Mouse (Mus musculus) hindbrain, embryonic 11.5 days (tissue): ENCODE measurements around the gene Adm. TPM values are rescaled to one million over a fixed set of nuclear protein-coding genes. Genes with fewer than 3 reads are reported as not detected.
"Not testable (repeated sequence)": the region's sequence is repeated elsewhere in the genome, so short reads cannot be mapped to it uniquely, and the experiment has no call there.

Experiments
- ATAC-seq: fragments of 200-750 bp; cut with Nextera tagmentation; 2 replicates; pipeline ENCODE4 v1.8.0; 2017; ENCODE audit warnings: mild to moderate bottlenecking, moderate TSS enrichment, moderate library complexity; ENCODE audit not compliant: low FRiP score
- DNase-seq: peaks from one replicate; pipeline ENCODE4 v3.0.0-alpha.2; 2015; ENCODE audit warnings: low spot score
- H3K27ac ChIP-seq: fragments of 300-500 bp; sonication (generic); 2 replicates; pipeline ENCODE4 v1.5.1; 2014; ENCODE audit warnings: mild to moderate bottlenecking, low read depth, low read length
- H3K27me3 ChIP-seq: fragments of 300-500 bp; sonication (generic); 2 replicates; pipeline ENCODE4 v1.6.1; 2014; ENCODE audit warnings: mild to moderate bottlenecking, low read length, moderate library complexity, mixed read lengths; ENCODE audit not compliant: control insufficient read depth, insufficient read depth
- H3K36me3 ChIP-seq: fragments of 300-500 bp; sonication (generic); 2 replicates; pipeline ENCODE4 v1.6.1; 2014; ENCODE audit warnings: mild to moderate bottlenecking, low read length, moderate library complexity, mixed read lengths; ENCODE audit not compliant: control insufficient read depth, insufficient read depth
- H3K4me1 ChIP-seq: fragments of 300-500 bp; sonication (generic); replicated peaks from 2 replicates; pipeline ENCODE4 v1.6.1; 2014; ENCODE audit warnings: low read length, mixed read lengths; ENCODE audit not compliant: control insufficient read depth, insufficient read depth
- H3K4me2 ChIP-seq: fragments of 300-500 bp; sonication (generic); replicated peaks from 2 replicates; pipeline ENCODE4 v1.6.1; 2014; ENCODE audit warnings: mild to moderate bottlenecking, low read depth, low read length
- H3K4me3 ChIP-seq: fragments of 300-500 bp; sonication (generic); 2 replicates; pipeline ENCODE4 v1.5.1; 2014; ENCODE audit warnings: low read depth, low read length
- H3K9ac ChIP-seq: fragments of 300-500 bp; sonication (generic); 2 replicates; pipeline ENCODE4 v1.6.1; 2014; ENCODE audit warnings: low read depth, low read length
- H3K9me3 ChIP-seq: fragments of 300-500 bp; sonication (generic); 2 replicates; pipeline ENCODE4 v1.6.1; 2016; ENCODE audit warnings: low read length; ENCODE audit not compliant: control insufficient read depth
- WGBS: fragments of 180-500 bp; shearing (Covaris S2); extraction: QIAGEN DNeasy Blood & Tissue Kit; methylation state at CpG from one replicate; pipeline ENCODE4 v1.1.7; 2014; 5-methylcytosine and 5-hydroxymethylcytosine counted together
- polyA plus RNA-seq: library from polyadenylated mRNA; unstranded; fragments of >200 nt; fragmentation: Nextera tagmentation; extraction: Ambion mirVana; gene quantifications from 2 replicates; pipeline ENCODE4 v1.2.1, GENCODE M21; 2014

Adm gene
- 4.1 and 5.0 TPM in 2 replicates for polyA plus RNA-seq

GRCm38 (mm10) chr7:110627486-110628272 is at the start of gene Adm:
Gene Adm, plus strand, starts transcription at chr7:110627661.
- Histone ChIP-seq H3K27me3 (peaks cover 58% of the 10 kb centered on the region), H3K4me3 (peak within 1 kb of the TSS; percentile 29), H3K4me2 (peak within 1 kb of the TSS; percentile 42), H3K4me1 (peaks cover 16% of the 10 kb centered on the region), H3K9me3 (no peaks in the 10 kb centered on the region), H3K36me3 (no peaks in the 10 kb centered on the region), H3K27ac (no peak within 1 kb of the TSS), H3K9ac (peak within 1 kb of the TSS; percentile 25; the same call in 1 of the 2 replicates)
- DNase-seq (peak; percentile 82), ATAC-seq (peak; percentile 28; the same call in 1 of the 2 replicates)
- WGBS, result 1% methylated on average over 30 of the region's 30 CpGs

GRCm38 (mm10) chr7:110583705-110584104 is 43.8 kb upstream of the Adm start:
- H3K27ac ChIP-seq, result no peak overlapping the region
- no peaks in the 10 kb centered on the region for H3K9me3 ChIP-seq
- WGBS, result 94% methylated on average over 3 of the region's 3 CpGs
- H3K4me3 ChIP-seq, result no peak overlapping the region
- no peak overlapping the region for H3K4me2 ChIP-seq
- no peaks in the 10 kb centered on the region for H3K27me3 ChIP-seq
- DNase-seq, result no peak
- H3K9ac ChIP-seq, result no peak overlapping the region
- no peaks in the 10 kb centered on the region for H3K4me1 ChIP-seq
- H3K36me3 ChIP-seq, result no peaks in the 10 kb centered on the region
- no peak for ATAC-seq

GRCm38 (mm10) chr7:110584159-110584558 is 43.3 kb upstream of the Adm start:
- 78% methylated on average over 2 of the region's 2 CpGs for WGBS
- no peak for ATAC-seq
- H3K27me3 ChIP-seq, result no peaks in the 10 kb centered on the region
- no peak overlapping the region for H3K4me2 ChIP-seq
- H3K27ac ChIP-seq, result no peak overlapping the region
- no peaks in the 10 kb centered on the region for H3K4me1 ChIP-seq
- no peaks in the 10 kb centered on the region for H3K36me3 ChIP-seq
- no peak overlapping the region for H3K9ac ChIP-seq
- DNase-seq, result no peak
- H3K4me3 ChIP-seq, result no peak overlapping the region
- H3K9me3 ChIP-seq, result no peaks in the 10 kb centered on the region

- ATAC-seq, result no peak
- Histone ChIP-seq H3K36me3 (no peaks in the 10 kb centered on the region), H3K4me2 (no peak overlapping the region), H3K4me3 (no peak overlapping the region), H3K27me3 (no peaks in the 10 kb centered on the region), H3K9ac (no peak overlapping the region), H3K27ac (no peak overlapping the region), H3K4me1 (no peaks in the 10 kb centered on the region), H3K9me3 (no peaks in the 10 kb centered on the region)
- no peak for DNase-seq
- 82% methylated on average over 2 of the region's 2 CpGs for WGBS
These were observed 42.2 kb upstream of the Adm start for GRCm38 (mm10) chr7:110585250-110585649.

- no peak overlapping the region for H3K4me2 ChIP-seq
- H3K4me3 ChIP-seq, result no peak overlapping the region
- no peak overlapping the region for H3K27ac ChIP-seq
- no peak overlapping the region for H3K9ac ChIP-seq
- no peaks in the 10 kb centered on the region for H3K9me3 ChIP-seq
- 90% methylated on average over 1 of the region's 1 CpGs for WGBS
- no peaks in the 10 kb centered on the region for H3K36me3 ChIP-seq
- DNase-seq (no peak), ATAC-seq (no peak)
- no peaks in the 10 kb centered on the region for H3K27me3 ChIP-seq
- no peaks in the 10 kb centered on the region for H3K4me1 ChIP-seq
These were observed 39.7 kb upstream of the Adm start for GRCm38 (mm10) chr7:110587721-110588120.

- H3K27me3 ChIP-seq, DNase-seq, H3K4me2 ChIP-seq, H3K36me3 ChIP-seq, H3K9me3 ChIP-seq, H3K4me1 ChIP-seq, H3K27ac ChIP-seq, ATAC-seq, H3K4me3 ChIP-seq, H3K9ac ChIP-seq: not testable (repeated sequence)
- 93% methylated on average over 3 of the region's 3 CpGs for WGBS
These were observed 33.5 kb upstream of the Adm start for GRCm38 (mm10) chr7:110593991-110594390.

- ATAC-seq (no peak), DNase-seq (no peak)
- H3K4me2 ChIP-seq, result no peak overlapping the region
- H3K9me3 ChIP-seq, result no peaks in the 10 kb centered on the region
- H3K4me3 ChIP-seq, result no peak overlapping the region
- WGBS, result 100% methylated on average over 1 of the region's 1 CpGs
- H3K4me1 ChIP-seq, result no peaks in the 10 kb centered on the region
- no peak overlapping the region for H3K27ac ChIP-seq
- H3K27me3 ChIP-seq, result no peaks in the 10 kb centered on the region
- H3K9ac ChIP-seq, result no peak overlapping the region
- no peaks in the 10 kb centered on the region for H3K36me3 ChIP-seq
These were observed 30.3 kb upstream of the Adm start for GRCm38 (mm10) chr7:110597141-110597540.

- H3K9me3 ChIP-seq, result no peaks in the 10 kb centered on the region
These were observed 22.0 kb upstream of the Adm start for GRCm38 (mm10) chr7:110605476-110605875.

GRCm38 (mm10) chr7:110606906-110607305 is 20.6 kb upstream of the Adm start:
- H3K27me3 ChIP-seq, result no peaks in the 10 kb centered on the region
- no peak overlapping the region for H3K9ac ChIP-seq
- H3K4me1 ChIP-seq, result no peaks in the 10 kb centered on the region
- no peak overlapping the region for H3K27ac ChIP-seq
- WGBS, result 88% methylated on average over 1 of the region's 1 CpGs
- no peaks in the 10 kb centered on the region for H3K36me3 ChIP-seq
- no peak overlapping the region for H3K4me2 ChIP-seq
- DNase-seq (no peak), ATAC-seq (no peak)
- no peaks in the 10 kb centered on the region for H3K9me3 ChIP-seq
- H3K4me3 ChIP-seq, result no peak overlapping the region

More at GRCm38 (mm10) chr7:110605476-110605875, 22.0 kb upstream of the Adm start:
- Histone ChIP-seq H3K4me2 (no peak overlapping the region), H3K4me3 (no peak overlapping the region), H3K36me3 (no peaks in the 10 kb centered on the region), H3K27ac (no peak overlapping the region), H3K4me1 (no peaks in the 10 kb centered on the region), H3K27me3 (no peaks in the 10 kb centered on the region), H3K9ac (no peak overlapping the region)
- DNase-seq (no peak), ATAC-seq (no peak)
- WGBS, result 81% methylated on average over 4 of the region's 4 CpGs
